Mouse (Mus musculus) cerebellum, postnatal 36 days (tissue): Measurements from ENCODE around the gene Anapc11.
A peak's percentile ranks its signal among the peaks of the same experiment; 100 is the strongest.

ENCODE experiments used
- DNase-seq, 2 experiments: peaks; one replicate each; pipeline ENCODE4 v3.0.0; 2021 to 2022; ENCODE audit warnings: mixed read lengths in 2 of 2

Anapc11 gene

GRCm38 (mm10) chr11:120628601-120629340 is 30.6 kb downstream of the Anapc11 start:
- DNase-seq, result no peak

DNA sequence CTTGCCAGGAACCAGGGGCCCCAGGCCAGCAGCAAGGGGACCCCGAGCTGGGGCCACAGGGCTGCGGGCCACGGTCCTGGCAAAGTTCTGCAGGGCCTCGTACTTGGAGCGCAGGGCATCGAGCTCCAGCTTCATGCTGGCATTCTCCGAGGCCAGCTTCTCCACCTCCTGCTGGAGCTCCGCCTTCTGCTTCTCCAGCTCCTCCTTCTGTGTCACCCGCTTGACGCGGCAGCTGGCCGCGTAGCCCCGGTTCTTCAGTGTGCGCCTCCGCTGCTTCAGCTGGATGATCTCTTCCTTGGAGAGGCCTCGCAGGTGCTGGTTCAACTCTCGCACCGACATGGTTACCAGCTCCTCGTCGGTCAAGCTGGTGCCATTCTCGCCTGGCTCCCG is 31.1 kb downstream of the Anapc11 start:
- no peak for DNase-seq

- no peak for DNase-seq
Measured at GRCm38 (mm10) chr11:120629911-120630310, 31.7 kb downstream of the Anapc11 start.

DNA sequence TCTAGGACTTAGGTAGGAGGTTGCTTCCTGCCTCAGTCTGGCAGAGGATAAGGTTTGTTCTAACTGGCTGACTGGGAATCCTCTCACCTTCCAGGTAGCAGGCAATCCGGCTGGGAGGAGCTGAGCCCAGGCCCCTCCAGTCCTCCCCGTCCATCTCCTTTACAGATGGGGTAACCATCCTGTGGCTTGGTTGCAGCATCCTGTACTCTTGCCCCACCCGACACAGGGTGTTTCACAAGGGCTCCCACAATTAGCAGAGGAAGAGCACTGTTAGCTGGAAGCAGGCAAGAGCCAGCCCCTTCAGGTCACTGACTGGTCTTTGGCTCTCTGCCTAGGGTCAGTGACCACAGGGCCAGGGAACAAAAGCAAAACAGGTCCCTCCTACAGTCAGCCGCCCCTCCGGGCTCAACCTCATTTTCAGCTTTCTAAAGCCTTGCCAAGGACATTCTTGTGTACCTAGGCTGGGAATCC is 32.2 kb downstream of the Anapc11 start:
- no peak for DNase-seq

DNA sequence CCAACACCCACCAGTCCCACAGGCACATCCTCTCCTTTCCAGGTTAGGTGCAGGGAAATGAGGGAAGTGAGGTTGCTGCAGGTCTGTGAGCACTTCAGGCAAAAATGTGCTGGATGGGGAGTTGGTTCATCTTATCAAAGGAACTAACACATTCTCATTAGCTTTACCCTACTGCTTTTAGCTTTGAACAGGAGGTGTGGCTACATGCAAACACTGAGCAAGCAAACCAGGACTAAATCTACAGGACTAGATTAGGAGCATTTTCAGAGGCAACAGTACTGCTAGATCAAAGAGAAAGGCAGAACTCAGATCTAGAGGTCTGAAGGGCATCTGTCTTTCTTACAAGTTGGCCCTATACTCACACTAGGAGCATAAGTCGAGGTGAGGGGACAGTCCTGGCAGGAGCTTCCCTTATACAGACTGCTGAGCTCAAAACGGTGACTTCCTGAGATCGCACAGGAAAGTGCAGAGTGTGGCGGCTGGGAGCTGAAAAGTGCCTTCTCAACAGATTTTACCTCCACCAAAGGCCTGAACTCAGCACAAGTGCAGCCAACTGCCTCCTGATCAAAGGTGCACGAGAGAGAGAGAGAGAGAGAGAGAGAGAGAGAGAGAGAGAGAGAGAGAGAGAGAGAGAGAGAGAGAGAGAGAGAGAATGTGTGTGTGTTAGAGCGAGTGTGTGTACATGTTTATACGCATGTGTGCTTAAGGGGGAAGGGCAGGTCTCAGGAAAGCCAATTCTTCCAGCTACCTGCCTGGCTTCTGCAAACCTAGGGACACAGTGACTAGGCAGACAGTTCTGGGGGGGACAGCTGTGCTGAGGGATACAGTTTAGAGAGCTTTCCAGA is 32.9 kb downstream of the Anapc11 start:
- DNase-seq, result no peak

GRCm38 (mm10) chr11:120631726-120632448 is 33.7 kb downstream of the Anapc11 start:
- DNase-seq, result no peak

DNA sequence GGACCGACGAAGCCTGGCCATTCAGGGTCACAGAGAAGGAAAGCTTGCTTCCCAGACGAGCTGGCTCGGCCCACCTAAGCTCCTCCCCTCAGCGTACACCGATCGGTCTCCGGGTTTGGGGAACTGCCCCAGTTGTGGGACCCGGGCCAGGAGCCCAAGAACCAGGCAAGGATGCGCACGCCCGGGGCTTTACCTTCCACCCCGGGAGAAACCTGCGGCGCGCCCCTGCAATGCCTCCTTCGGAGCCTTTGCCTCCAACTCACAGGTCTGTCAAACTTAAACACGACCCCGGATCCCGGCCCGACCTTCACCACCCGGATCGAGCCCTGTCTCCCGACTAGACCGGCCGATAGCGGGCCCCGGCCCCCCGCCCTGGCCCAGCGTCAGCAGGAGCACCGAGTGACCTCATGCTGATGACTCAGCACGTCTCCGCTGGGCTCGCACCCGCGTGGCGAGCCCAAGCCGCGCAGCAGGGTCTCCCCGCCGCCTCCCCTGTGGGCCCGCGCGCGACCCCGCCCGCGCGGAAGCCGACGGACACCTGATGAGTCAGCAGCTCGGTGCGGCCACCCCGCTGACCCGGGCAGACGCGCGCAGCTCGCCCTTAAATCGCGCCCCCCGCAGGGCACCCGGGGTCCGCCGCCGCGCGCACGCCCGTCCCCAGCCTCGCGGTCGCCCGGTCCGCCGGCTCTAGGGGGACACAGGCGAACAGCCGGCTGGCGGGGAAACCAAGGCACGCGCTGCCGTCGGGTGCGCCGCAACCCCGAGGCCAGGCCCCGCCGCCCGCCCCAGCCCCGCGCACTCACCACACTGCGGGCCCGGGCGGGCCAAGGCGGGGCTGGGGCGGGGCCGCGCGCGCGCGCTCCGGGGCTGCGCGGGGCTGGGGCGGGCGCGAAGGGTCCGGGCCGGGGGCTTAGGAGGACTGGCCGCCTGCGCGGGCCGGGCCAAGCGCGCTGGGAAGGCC is 34.6 kb downstream of the Anapc11 start:
- peak; percentile 47 to 62 for DNase-seq

GRCm38 (mm10) chr11:120633520-120634343 is 35.5 kb downstream of the Anapc11 start, which contains the start of gene Mafg:
Gene Mafg (minus strand): TSS chr11:120633600.
- DNase-seq, result peak; percentile 89 to 94

GRCm38 (mm10) chr11:120634810-120635209 is 36.6 kb downstream of the Anapc11 start:
- DNase-seq, result no peak

DNA sequence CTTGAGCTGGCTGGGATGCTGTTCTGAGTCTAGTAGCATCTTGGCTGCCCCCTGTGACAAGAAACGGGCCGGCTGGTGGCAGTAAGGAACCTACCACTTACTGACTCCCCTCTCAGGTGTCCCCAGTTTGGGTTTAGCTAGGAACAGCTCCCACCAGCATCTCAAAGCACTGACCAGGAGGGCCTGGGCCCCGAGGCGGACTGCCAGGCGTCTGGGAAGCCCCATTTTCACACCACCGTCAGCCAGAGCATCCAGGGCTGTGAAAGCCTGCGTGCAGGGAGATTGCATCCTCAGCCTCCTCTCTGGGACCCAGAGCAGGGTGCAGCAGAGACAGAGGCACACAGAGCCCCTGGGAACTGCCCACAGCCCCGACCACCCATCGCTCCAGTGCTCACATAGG is 43.0 kb downstream of the Anapc11 start:
- DNase-seq, result no peak

DNA sequence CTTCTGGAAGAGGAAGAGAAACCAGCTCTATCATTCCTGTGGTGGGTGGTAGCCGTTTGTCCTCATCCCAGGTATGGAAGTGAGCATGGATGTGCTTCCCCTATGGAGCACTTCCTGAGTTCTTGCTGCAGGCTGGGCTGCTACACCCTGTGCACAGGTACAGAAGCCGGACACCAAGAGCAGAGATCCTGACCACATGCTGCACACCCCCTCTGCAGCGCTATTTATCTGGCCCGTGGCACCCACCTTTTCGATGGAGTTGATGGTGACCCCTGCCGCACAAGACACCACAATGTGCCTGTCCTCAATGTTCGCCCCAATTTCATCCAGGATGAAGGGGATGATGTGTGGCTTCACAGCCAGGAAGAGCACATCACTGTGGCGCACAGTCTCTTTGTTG is 43.6 kb downstream of the Anapc11 start:
- DNase-seq, result no peak

- DNase-seq, result no peak
Measured at GRCm38 (mm10) chr11:120642939-120643600, 44.8 kb downstream of the Anapc11 start.

GRCm38 (mm10) chr11:120643601-120643987 is 45.4 kb downstream of the Anapc11 start, which contains the start of gene Pycr1:
Gene Pycr1 (minus strand): TSS chr11:120643769.
- DNase-seq, result peak; percentile 93

DNA sequence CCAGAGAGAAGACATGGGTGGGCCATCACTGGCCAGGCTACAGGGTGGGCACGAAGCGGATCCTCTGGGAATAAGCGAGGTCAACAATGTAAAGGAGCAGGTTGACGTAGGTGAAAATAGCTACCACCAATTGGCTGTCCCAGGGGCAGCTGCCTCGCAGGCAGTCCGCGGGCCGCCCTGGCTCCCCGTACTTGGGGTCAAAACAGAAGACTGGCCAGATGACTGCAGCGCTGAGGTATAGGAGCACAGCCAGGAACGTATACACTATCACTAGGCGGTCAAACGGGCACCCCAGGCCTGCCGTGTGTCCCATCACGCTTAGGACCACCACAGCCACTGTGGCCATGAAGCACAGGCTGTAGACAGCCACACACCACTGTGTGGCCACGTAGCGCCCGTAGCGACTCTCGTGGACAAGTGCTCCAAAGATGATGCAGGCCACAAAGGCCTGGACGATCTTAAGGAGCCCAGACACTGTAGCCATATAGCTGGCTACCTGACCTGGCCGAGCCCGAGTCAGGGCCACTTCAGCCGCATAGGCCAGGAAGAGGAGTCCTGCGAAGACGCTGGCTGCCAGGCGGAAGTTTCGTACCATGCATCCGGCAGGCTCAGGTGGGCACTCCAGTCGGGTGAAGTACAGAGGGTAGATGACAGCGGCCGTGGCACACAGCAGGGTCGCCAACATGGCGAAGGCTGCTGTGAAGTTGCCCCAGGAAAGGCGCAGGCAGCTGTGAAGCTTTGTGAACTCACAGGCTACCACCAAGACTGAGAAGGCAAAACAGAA is 49.0 kb downstream of the Anapc11 start:
- DNase-seq, result no peak

- DNase-seq, result peak; percentile 45 to 50
Measured at GRCm38 (mm10) chr11:120648001-120648476, 49.8 kb downstream of the Anapc11 start, which contains the start of gene Myadml2. Gene Myadml2 (minus strand): TSS chr11:120648158.

GRCm38 (mm10) chr11:120651872-120652271 is 53.7 kb downstream of the Anapc11 start:
- DNase-seq, result no peak

- no peak for DNase-seq
Measured at GRCm38 (mm10) chr11:120654741-120655140, 56.5 kb downstream of the Anapc11 start.

DNA sequence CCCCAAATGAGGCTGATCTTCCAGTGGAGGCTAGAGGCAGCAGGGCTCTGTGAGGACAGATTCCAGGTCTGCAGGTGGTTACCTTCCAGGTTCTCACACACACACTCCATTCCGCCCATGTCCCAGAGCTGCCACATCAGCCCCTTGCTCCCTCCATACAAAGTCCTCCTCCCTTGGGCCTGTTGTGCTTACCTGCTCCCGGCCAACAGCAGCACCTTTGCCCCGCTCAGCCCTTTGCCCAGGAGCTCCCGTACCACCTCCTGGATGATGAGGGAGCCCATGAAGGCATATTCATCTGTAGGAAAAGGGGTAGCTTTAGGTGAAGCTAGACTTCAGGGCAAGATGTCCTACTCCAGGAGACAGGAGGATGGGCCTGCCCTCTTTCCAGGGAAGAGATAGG is 59.1 kb downstream of the Anapc11 start:
- DNase-seq, result no peak
